Mouse (Mus musculus): ENCODE data around the gene Dlg1. TPM values are rescaled to one million over a fixed set of nuclear protein-coding genes. Genes with fewer than 3 reads are reported as not detected.

Dlg1 gene
- polyA plus RNA-seq, 1 experiment, result not detected

GRCm38 (mm10) chr16:31664287-31664597 is 999 bp downstream of the Dlg1 start:
- Histone ChIP-seq H3K27ac (ENCODE audit: insufficient read depth, low read depth, low read length) (no peak overlapping the region), H3K4me3 (ENCODE audit: insufficient read depth, low read depth, low read length) (peak overlapping the region; percentile 93), H3K4me1 (ENCODE audit: control insufficient read depth, insufficient read depth, low read length) (peaks cover 4% of the 10 kb centered on the region; the same call in 1 of the 2 replicates)
- TF ChIP-seq CTCF (IDR thresholded peaks at IDR 0.05; ENCODE audit: insufficient read depth, low read depth, low read length), result no peak
- TF ChIP-seq POLR2A (IDR thresholded peaks at IDR 0.05; ENCODE audit: insufficient read depth, low read depth, low read length), result no peak
- WGBS, result under 1% methylated on average over 36 of the region's 36 CpGs

GRCm38 (mm10) chr16:31672202-31672601 is 9.0 kb downstream of the Dlg1 start:
- Histone ChIP-seq H3K4me3 (ENCODE audit: insufficient read depth, low read depth, low read length) (no peak overlapping the region), H3K4me1 (ENCODE audit: control insufficient read depth, insufficient read depth, low read length) (no peaks in the 10 kb centered on the region), H3K27ac (ENCODE audit: insufficient read depth, low read depth, low read length) (no peak overlapping the region)
- WGBS, result 82% methylated on average over 1 of the region's 1 CpGs
- TF ChIP-seq POLR2A (IDR thresholded peaks at IDR 0.05; ENCODE audit: insufficient read depth, low read depth, low read length), result no peak
- no peak for TF ChIP-seq CTCF (IDR thresholded peaks at IDR 0.05; ENCODE audit: insufficient read depth, low read depth, low read length)

- 64% methylated on average over 4 of the region's 4 CpGs for WGBS
- Histone ChIP-seq H3K4me1 (ENCODE audit: control insufficient read depth, insufficient read depth, low read length) (no peaks in the 10 kb centered on the region), H3K4me3 (ENCODE audit: insufficient read depth, low read depth, low read length) (no peak overlapping the region), H3K27ac (ENCODE audit: insufficient read depth, low read depth, low read length) (no peak overlapping the region)
- no peak for TF ChIP-seq POLR2A (IDR thresholded peaks at IDR 0.05; ENCODE audit: insufficient read depth, low read depth, low read length)
- TF ChIP-seq CTCF (IDR thresholded peaks at IDR 0.05; ENCODE audit: insufficient read depth, low read depth, low read length), result no peak
Measured at GRCm38 (mm10) chr16:31677463-31677862, 14.2 kb downstream of the Dlg1 start.

- no peak overlapping the region for H3K27ac ChIP-seq (ENCODE audit: insufficient read depth, low read depth, low read length)
- H3K4me3 ChIP-seq (ENCODE audit: insufficient read depth, low read depth, low read length), result no peak overlapping the region
- 95% methylated on average over 6 of the region's 6 CpGs for WGBS
- TF ChIP-seq CTCF (IDR thresholded peaks at IDR 0.05; ENCODE audit: insufficient read depth, low read depth, low read length) (no peak), POLR2A (IDR thresholded peaks at IDR 0.05; ENCODE audit: insufficient read depth, low read depth, low read length) (no peak)
- H3K4me1 ChIP-seq (ENCODE audit: control insufficient read depth, insufficient read depth, low read length), result no peaks in the 10 kb centered on the region
Measured at GRCm38 (mm10) chr16:31682291-31682690, 19.0 kb downstream of the Dlg1 start.

GRCm38 (mm10) chr16:31683670-31684430 is 20.6 kb downstream of the Dlg1 start:
- H3K27ac ChIP-seq (ENCODE audit: insufficient read depth, low read depth, low read length), result no peak overlapping the region
- no peak overlapping the region for H3K4me3 ChIP-seq (ENCODE audit: insufficient read depth, low read depth, low read length)
- TF ChIP-seq CTCF (IDR thresholded peaks at IDR 0.05; ENCODE audit: insufficient read depth, low read depth, low read length) (no peak), POLR2A (IDR thresholded peaks at IDR 0.05; ENCODE audit: insufficient read depth, low read depth, low read length) (no peak)
- no peaks in the 10 kb centered on the region for H3K4me1 ChIP-seq (ENCODE audit: control insufficient read depth, insufficient read depth, low read length)
- WGBS, result 82% methylated on average over 9 of the region's 9 CpGs

GRCm38 (mm10) chr16:31684771-31685170 is 21.5 kb downstream of the Dlg1 start:
- Histone ChIP-seq H3K4me3 (ENCODE audit: insufficient read depth, low read depth, low read length) (no peak overlapping the region), H3K4me1 (ENCODE audit: control insufficient read depth, insufficient read depth, low read length) (no peaks in the 10 kb centered on the region), H3K27ac (ENCODE audit: insufficient read depth, low read depth, low read length) (no peak overlapping the region)
- TF ChIP-seq CTCF (IDR thresholded peaks at IDR 0.05; ENCODE audit: insufficient read depth, low read depth, low read length) (no peak), POLR2A (IDR thresholded peaks at IDR 0.05; ENCODE audit: insufficient read depth, low read depth, low read length) (no peak)
- WGBS, result 77% methylated on average over 4 of the region's 4 CpGs

GRCm38 (mm10) chr16:31687766-31688165 is 24.5 kb downstream of the Dlg1 start:
- Histone ChIP-seq H3K4me1 (ENCODE audit: control insufficient read depth, insufficient read depth, low read length) (no peaks in the 10 kb centered on the region), H3K4me3 (ENCODE audit: insufficient read depth, low read depth, low read length) (no peak overlapping the region), H3K27ac (ENCODE audit: insufficient read depth, low read depth, low read length) (no peak overlapping the region)
- no peak for TF ChIP-seq CTCF (IDR thresholded peaks at IDR 0.05; ENCODE audit: insufficient read depth, low read depth, low read length)
- no peak for TF ChIP-seq POLR2A (IDR thresholded peaks at IDR 0.05; ENCODE audit: insufficient read depth, low read depth, low read length)

- 11% methylated on average over 11 of the region's 11 CpGs for WGBS
Measured at GRCm38 (mm10) chr16:31695286-31696020, 32.2 kb downstream of the Dlg1 start.

GRCm38 (mm10) chr16:31696367-31696766 is 33.1 kb downstream of the Dlg1 start:
- Histone ChIP-seq H3K4me3 (ENCODE audit: insufficient read depth, low read depth, low read length) (peak overlapping the region; percentile 56), H3K27ac (ENCODE audit: insufficient read depth, low read depth, low read length) (peak overlapping the region; percentile 89), H3K4me1 (ENCODE audit: control insufficient read depth, insufficient read depth, low read length) (peaks cover 10% of the 10 kb centered on the region; the same call in 1 of the 2 replicates)
- WGBS, result 20% methylated on average over 6 of the region's 6 CpGs
- TF ChIP-seq POLR2A (IDR thresholded peaks at IDR 0.05; ENCODE audit: insufficient read depth, low read depth, low read length) (no peak), CTCF (IDR thresholded peaks at IDR 0.05; ENCODE audit: insufficient read depth, low read depth, low read length) (no peak)

More at GRCm38 (mm10) chr16:31695286-31696020, 32.2 kb downstream of the Dlg1 start:
- H3K4me1 ChIP-seq (ENCODE audit: control insufficient read depth, insufficient read depth, low read length), result peaks cover 8% of the 10 kb centered on the region; the same call in 1 of the 2 replicates
- peak overlapping the region; percentile 25; the same call in 1 of the 2 replicates for H3K27ac ChIP-seq (ENCODE audit: insufficient read depth, low read depth, low read length)
- H3K4me3 ChIP-seq (ENCODE audit: insufficient read depth, low read depth, low read length), result peak overlapping the region; percentile 41
- no peak for TF ChIP-seq CTCF (IDR thresholded peaks at IDR 0.05; ENCODE audit: insufficient read depth, low read depth, low read length)
- TF ChIP-seq POLR2A (IDR thresholded peaks at IDR 0.05; ENCODE audit: insufficient read depth, low read depth, low read length), result no peak

Measured in olfactory bulb, adult 2 months (tissue).